Mouse (Mus musculus): Measurements from ENCODE around the gene Prkar2a. TPM values are rescaled to one million over a fixed set of nuclear protein-coding genes. Genes with fewer than 3 reads are reported as not detected.

The Prkar2a gene
- polyA plus RNA-seq, 1 experiment from 2014 or later: 57.3 TPM

DNA sequence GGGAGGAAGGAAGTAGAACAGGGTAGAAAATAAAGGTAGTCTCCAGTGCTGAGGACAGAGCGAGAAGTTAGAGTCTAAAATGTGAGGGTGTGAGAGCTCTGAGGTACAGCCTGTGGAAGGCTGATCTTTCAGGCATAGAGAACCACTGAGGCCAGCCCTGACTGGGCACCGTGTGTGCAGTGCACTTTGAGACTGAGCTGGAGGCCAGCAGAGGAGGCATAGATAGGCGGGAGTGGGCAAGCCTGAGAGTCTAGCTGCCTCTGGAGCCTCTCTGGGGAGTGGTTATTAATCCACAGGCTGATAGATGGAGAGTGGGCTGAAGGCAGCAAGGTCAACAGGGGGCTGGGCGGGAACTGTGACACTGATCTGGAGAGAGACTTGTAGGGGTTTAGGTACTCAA lies 92.8 kb downstream of the Prkar2a start:
- 72% methylated on average over 4 of the region's 4 CpGs for WGBS
- Histone ChIP-seq H3K27ac (ENCODE audit: low read length) (no peak overlapping the region), H3K36me3 (ENCODE audit: control insufficient read depth, insufficient read depth, low read length) (no peaks in the 10 kb centered on the region)

GRCm38 (mm10) chr9:108782836-108783547 lies 93.9 kb downstream of the Prkar2a start:
- H3K4me3 ChIP-seq (ENCODE audit: low read depth, low read length): peak overlapping the region; percentile 87
- no peaks in the 10 kb centered on the region for H3K9me3 ChIP-seq (replicated peaks; ENCODE audit: control insufficient read depth, low read length, poor library complexity, severe bottlenecking)
- H3K36me3 ChIP-seq (ENCODE audit: control insufficient read depth, insufficient read depth, low read length): no peaks in the 10 kb centered on the region
- peak overlapping the region; percentile 99 for H3K27ac ChIP-seq (ENCODE audit: low read length)
- ATAC-seq: peak; percentile 54
- peaks cover 36% of the 10 kb centered on the region for H3K4me1 ChIP-seq (ENCODE audit: control insufficient read depth, insufficient read depth, low read length)
- no peaks in the 10 kb centered on the region for H3K27me3 ChIP-seq (ENCODE audit: control insufficient read depth, insufficient read depth, low read depth, low read length)
- peak overlapping the region; percentile 58 for H3K4me2 ChIP-seq (ENCODE audit: low read length)
- peak overlapping the region; percentile 61 for H3K9ac ChIP-seq (ENCODE audit: low read depth, low read length)
- WGBS: 4% methylated on average over 9 of the region's 9 CpGs

More for the DNA sequence above, 92.8 kb downstream of the Prkar2a start:
- ATAC-seq: no peak
- H3K9me3 ChIP-seq (replicated peaks; ENCODE audit: control insufficient read depth, low read length, poor library complexity, severe bottlenecking): no peaks in the 10 kb centered on the region
- no peak overlapping the region for H3K9ac ChIP-seq (ENCODE audit: low read depth, low read length)
- H3K4me1 ChIP-seq (ENCODE audit: control insufficient read depth, insufficient read depth, low read length): peaks cover 25% of the 10 kb centered on the region
- no peak overlapping the region for H3K4me2 ChIP-seq (ENCODE audit: low read length)
- no peaks in the 10 kb centered on the region for H3K27me3 ChIP-seq (ENCODE audit: control insufficient read depth, insufficient read depth, low read depth, low read length)
- H3K4me3 ChIP-seq (ENCODE audit: low read depth, low read length): no peak overlapping the region

- H3K27me3 ChIP-seq (ENCODE audit: control insufficient read depth, insufficient read depth, low read depth, low read length): no peaks in the 10 kb centered on the region
- H3K9me3 ChIP-seq (replicated peaks; ENCODE audit: control insufficient read depth, low read length, poor library complexity, severe bottlenecking): no peaks in the 10 kb centered on the region
- WGBS: under 1% methylated on average over 56 of the region's 56 CpGs
- peak within 1 kb of the TSS; percentile 99 for H3K27ac ChIP-seq (ENCODE audit: low read length)
- H3K4me2 ChIP-seq (ENCODE audit: low read length): peak within 1 kb of the TSS; percentile 94
- H3K9ac ChIP-seq (ENCODE audit: low read depth, low read length): peak within 1 kb of the TSS; percentile 100
- H3K4me1 ChIP-seq (ENCODE audit: control insufficient read depth, insufficient read depth, low read length): peaks cover 44% of the 10 kb centered on the region
- no peaks in the 10 kb centered on the region for H3K36me3 ChIP-seq (ENCODE audit: control insufficient read depth, insufficient read depth, low read length)
- ATAC-seq: peak; percentile 97
- H3K4me3 ChIP-seq (ENCODE audit: low read depth, low read length): peak within 1 kb of the TSS; percentile 87
These were observed 94.7 kb downstream of the Prkar2a start, which contains the start of gene Ip6k2 for GRCm38 (mm10) chr9:108783548-108784463. Gene Ip6k2, plus strand, starts transcription at chr9:108783796.

GRCm38 (mm10) chr9:108785416-108785815 lies 96.3 kb downstream of the Prkar2a start:
- peak overlapping the region; percentile 87 for H3K4me3 ChIP-seq (ENCODE audit: low read depth, low read length)
- no peaks in the 10 kb centered on the region for H3K27me3 ChIP-seq (ENCODE audit: control insufficient read depth, insufficient read depth, low read depth, low read length)
- H3K27ac ChIP-seq (ENCODE audit: low read length): peak overlapping the region; percentile 12
- H3K9ac ChIP-seq (ENCODE audit: low read depth, low read length): peak overlapping the region; percentile 100
- no peaks in the 10 kb centered on the region for H3K36me3 ChIP-seq (ENCODE audit: control insufficient read depth, insufficient read depth, low read length)
- peak overlapping the region; percentile 94 for H3K4me2 ChIP-seq (ENCODE audit: low read length)
- H3K9me3 ChIP-seq (replicated peaks; ENCODE audit: control insufficient read depth, low read length, poor library complexity, severe bottlenecking): no peaks in the 10 kb centered on the region
- ATAC-seq: no peak
- H3K4me1 ChIP-seq (ENCODE audit: control insufficient read depth, insufficient read depth, low read length): peaks cover 57% of the 10 kb centered on the region

GRCm38 (mm10) chr9:108786494-108786893 lies 97.4 kb downstream of the Prkar2a start:
- Histone ChIP-seq H3K36me3 (ENCODE audit: control insufficient read depth, insufficient read depth, low read length) (no peaks in the 10 kb centered on the region), H3K4me3 (ENCODE audit: low read depth, low read length) (peak overlapping the region; percentile 87; the same call in 1 of the 2 replicates), H3K4me2 (ENCODE audit: low read length) (peak overlapping the region; percentile 94), H3K27ac (ENCODE audit: low read length) (no peak overlapping the region), H3K9ac (ENCODE audit: low read depth, low read length) (no peak overlapping the region), H3K4me1 (ENCODE audit: control insufficient read depth, insufficient read depth, low read length) (peaks cover 66% of the 10 kb centered on the region), H3K9me3 (replicated peaks; ENCODE audit: control insufficient read depth, low read length, poor library complexity, severe bottlenecking) (no peaks in the 10 kb centered on the region), H3K27me3 (ENCODE audit: control insufficient read depth, insufficient read depth, low read depth, low read length) (no peaks in the 10 kb centered on the region)
- no peak for ATAC-seq
- WGBS: 83% methylated on average over 1 of the region's 1 CpGs

GRCm38 (mm10) chr9:108787080-108787479 lies 98.0 kb downstream of the Prkar2a start:
- Histone ChIP-seq H3K36me3 (ENCODE audit: control insufficient read depth, insufficient read depth, low read length) (no peaks in the 10 kb centered on the region), H3K9ac (ENCODE audit: low read depth, low read length) (no peak overlapping the region), H3K9me3 (replicated peaks; ENCODE audit: control insufficient read depth, low read length, poor library complexity, severe bottlenecking) (no peaks in the 10 kb centered on the region), H3K4me2 (ENCODE audit: low read length) (peak overlapping the region; percentile 94), H3K4me1 (ENCODE audit: control insufficient read depth, insufficient read depth, low read length) (peaks cover 72% of the 10 kb centered on the region), H3K27me3 (ENCODE audit: control insufficient read depth, insufficient read depth, low read depth, low read length) (no peaks in the 10 kb centered on the region), H3K4me3 (ENCODE audit: low read depth, low read length) (peak overlapping the region; percentile 6; the same call in 1 of the 2 replicates), H3K27ac (ENCODE audit: low read length) (no peak overlapping the region)
- no peak for ATAC-seq
- 92% methylated on average over 2 of the region's 2 CpGs for WGBS

DNA sequence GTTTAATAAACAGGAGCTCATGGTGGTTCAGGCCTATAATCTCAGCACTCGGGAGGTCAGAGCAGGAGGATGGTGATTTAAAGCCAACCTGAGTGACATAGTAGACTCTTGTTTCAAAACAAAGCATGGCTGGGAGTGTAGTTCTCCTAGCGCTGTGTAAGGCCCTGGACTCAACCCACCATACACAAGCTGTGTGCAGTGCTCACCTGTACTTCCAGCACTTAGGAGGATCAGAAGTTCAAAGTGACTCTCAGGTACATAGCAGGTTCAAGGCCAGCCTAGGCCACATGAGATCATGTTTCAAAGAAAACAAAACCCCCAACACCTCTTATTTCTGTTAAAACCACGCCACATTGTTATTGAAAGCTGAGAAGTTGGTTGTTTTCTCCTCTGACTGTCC lies 99.6 kb downstream of the Prkar2a start:
- Histone ChIP-seq H3K9ac (ENCODE audit: low read depth, low read length) (no peak overlapping the region), H3K27ac (ENCODE audit: low read length) (no peak overlapping the region), H3K36me3 (ENCODE audit: control insufficient read depth, insufficient read depth, low read length) (no peaks in the 10 kb centered on the region), H3K4me2 (ENCODE audit: low read length) (0 out of 2 replicates have a peak overlapping the region, but pooled peaks have one; percentile 94), H3K9me3 (replicated peaks; ENCODE audit: control insufficient read depth, low read length, poor library complexity, severe bottlenecking) (no peaks in the 10 kb centered on the region), H3K4me1 (ENCODE audit: control insufficient read depth, insufficient read depth, low read length) (peaks cover 79% of the 10 kb centered on the region), H3K27me3 (ENCODE audit: control insufficient read depth, insufficient read depth, low read depth, low read length) (no peaks in the 10 kb centered on the region), H3K4me3 (ENCODE audit: low read depth, low read length) (no peak overlapping the region)
- no peak for ATAC-seq
- 79% methylated on average over 3 of the region's 3 CpGs for WGBS

GRCm38 (mm10) chr9:108792307-108792706 lies 103.2 kb downstream of the Prkar2a start:
- no peaks in the 10 kb centered on the region for H3K27me3 ChIP-seq (ENCODE audit: control insufficient read depth, insufficient read depth, low read depth, low read length)
- no peaks in the 10 kb centered on the region for H3K9me3 ChIP-seq (replicated peaks; ENCODE audit: control insufficient read depth, low read length, poor library complexity, severe bottlenecking)
- no peak overlapping the region for H3K4me3 ChIP-seq (ENCODE audit: low read depth, low read length)
- no peak overlapping the region for H3K27ac ChIP-seq (ENCODE audit: low read length)
- WGBS: 84% methylated on average over 1 of the region's 1 CpGs
- H3K4me2 ChIP-seq (ENCODE audit: low read length): no peak overlapping the region
- H3K36me3 ChIP-seq (ENCODE audit: control insufficient read depth, insufficient read depth, low read length): peaks cover 8% of the 10 kb centered on the region
- H3K9ac ChIP-seq (ENCODE audit: low read depth, low read length): no peak overlapping the region
- H3K4me1 ChIP-seq (ENCODE audit: control insufficient read depth, insufficient read depth, low read length): peaks cover 87% of the 10 kb centered on the region
- no peak for ATAC-seq

GRCm38 (mm10) chr9:108792730-108793129 lies 103.6 kb downstream of the Prkar2a start:
- Histone ChIP-seq H3K9ac (ENCODE audit: low read depth, low read length) (no peak overlapping the region), H3K4me2 (ENCODE audit: low read length) (no peak overlapping the region), H3K4me1 (ENCODE audit: control insufficient read depth, insufficient read depth, low read length) (peaks cover 82% of the 10 kb centered on the region), H3K4me3 (ENCODE audit: low read depth, low read length) (no peak overlapping the region), H3K36me3 (ENCODE audit: control insufficient read depth, insufficient read depth, low read length) (peaks cover 10% of the 10 kb centered on the region), H3K9me3 (replicated peaks; ENCODE audit: control insufficient read depth, low read length, poor library complexity, severe bottlenecking) (no peaks in the 10 kb centered on the region), H3K27ac (ENCODE audit: low read length) (no peak overlapping the region), H3K27me3 (ENCODE audit: control insufficient read depth, insufficient read depth, low read depth, low read length) (no peaks in the 10 kb centered on the region)
- no peak for ATAC-seq
- 46% methylated on average over 3 of the region's 3 CpGs for WGBS
